Mouse (Mus musculus) heart, embryonic 11.5 days (tissue): Measurements from ENCODE around the gene Grb10. TPM values are rescaled to one million over a fixed set of nuclear protein-coding genes. Genes with fewer than 3 reads are reported as not detected.

Experiments
- ATAC-seq: fragments of 200-750 bp; cut with Nextera tagmentation; replicated peaks from 2 replicates; pipeline ENCODE4 v1.8.0; 2017; ENCODE audit warnings: moderate library complexity; ENCODE audit not compliant: insufficient number of reproducible peaks, low FRiP score, low TSS enrichment
- H3K27ac ChIP-seq: fragments of 300-500 bp; sonication (generic); 2 replicates; pipeline ENCODE4 v1.5.1; 2014; ENCODE audit warnings: mild to moderate bottlenecking, low read depth, low read length
- H3K27me3 ChIP-seq: fragments of 300-500 bp; sonication (generic); 2 replicates; pipeline ENCODE4 v1.6.1; 2014; ENCODE audit warnings: mild to moderate bottlenecking, low read length, mixed read lengths; ENCODE audit not compliant: control insufficient read depth, insufficient read depth
- H3K36me3 ChIP-seq: fragments of 300-500 bp; sonication (generic); 2 replicates; pipeline ENCODE4 v1.6.1; 2014; ENCODE audit warnings: mild to moderate bottlenecking, low read length, moderate library complexity, mixed read lengths; ENCODE audit not compliant: control insufficient read depth, insufficient read depth
- H3K4me1 ChIP-seq: fragments of 300-500 bp; sonication (generic); 2 replicates; pipeline ENCODE4 v1.6.1; 2014; ENCODE audit warnings: low read length; ENCODE audit not compliant: control insufficient read depth, insufficient read depth
- H3K4me2 ChIP-seq: fragments of 300-500 bp; sonication (generic); 2 replicates; pipeline ENCODE4 v1.6.1; 2014; ENCODE audit warnings: mild to moderate bottlenecking, moderate library complexity
- H3K4me3 ChIP-seq: fragments of 300-500 bp; sonication (generic); 2 replicates; pipeline ENCODE4 v1.5.1; 2014; ENCODE audit warnings: low read depth, low read length
- H3K9ac ChIP-seq: fragments of 300-500 bp; sonication (generic); 2 replicates; pipeline ENCODE4 v1.6.1; 2014; ENCODE audit warnings: mild to moderate bottlenecking, low read depth, low read length, moderate library complexity
- H3K9me3 ChIP-seq: fragments of 300-500 bp; sonication (generic); replicated peaks from 2 replicates; pipeline ENCODE4 v1.6.1; 2016; ENCODE audit warnings: low read length; ENCODE audit not compliant: control insufficient read depth
- WGBS: fragments of 180-500 bp; shearing (Covaris S2); extraction: QIAGEN DNeasy Blood & Tissue Kit; methylation state at CpG from one replicate; pipeline ENCODE4 v1.1.7; 2014; ENCODE audit not compliant: insufficient replicate concordance; 5-methylcytosine and 5-hydroxymethylcytosine counted together
- polyA plus RNA-seq: library from polyadenylated mRNA; unstranded; fragments of >200 nt; fragmentation: Nextera tagmentation; extraction: Ambion mirVana; gene quantifications from 2 replicates; pipeline ENCODE4 v1.2.1, GENCODE M21; 2014

Gene Grb10
- polyA plus RNA-seq, 1 experiment from 2014 or later = 402 TPM

GRCm38 (mm10) chr11:11943240-11944081 is 95.0 kb downstream of the Grb10 start:
- ATAC-seq = no peak
- H3K27ac ChIP-seq = no peak overlapping the region
- H3K4me2 ChIP-seq = no peak overlapping the region
- peaks cover 23% of the 10 kb centered on the region for H3K4me1 ChIP-seq
- no peak overlapping the region for H3K4me3 ChIP-seq
- H3K36me3 ChIP-seq = peaks cover 25% of the 10 kb centered on the region
- no peaks in the 10 kb centered on the region for H3K9me3 ChIP-seq
- H3K27me3 ChIP-seq = no peaks in the 10 kb centered on the region
- WGBS = 85% methylated on average over 13 of the region's 13 CpGs
- H3K9ac ChIP-seq = no peak overlapping the region

GRCm38 (mm10) chr11:11942320-11943217 is 95.9 kb downstream of the Grb10 start:
- no peaks in the 10 kb centered on the region for H3K9me3 ChIP-seq
- H3K36me3 ChIP-seq = peaks cover 33% of the 10 kb centered on the region
- H3K4me2 ChIP-seq = no peak overlapping the region
- 61% methylated on average over 6 of the region's 6 CpGs for WGBS
- peaks cover 23% of the 10 kb centered on the region for H3K4me1 ChIP-seq
- H3K27ac ChIP-seq = peak overlapping the region; percentile 47
- ATAC-seq = no peak
- H3K27me3 ChIP-seq = no peaks in the 10 kb centered on the region
- H3K4me3 ChIP-seq = no peak overlapping the region
- no peak overlapping the region for H3K9ac ChIP-seq

GRCm38 (mm10) chr11:11940833-11941681 is 97.4 kb downstream of the Grb10 start:
- H3K4me1 ChIP-seq = peaks cover 26% of the 10 kb centered on the region
- no peak for ATAC-seq
- peak overlapping the region; percentile 12; the same call in 1 of the 2 replicates for H3K27ac ChIP-seq
- H3K4me3 ChIP-seq = no peak overlapping the region
- H3K4me2 ChIP-seq = no peak overlapping the region
- 78% methylated on average over 5 of the region's 5 CpGs for WGBS
- no peaks in the 10 kb centered on the region for H3K9me3 ChIP-seq
- H3K27me3 ChIP-seq = no peaks in the 10 kb centered on the region
- H3K9ac ChIP-seq = no peak overlapping the region
- peaks cover 36% of the 10 kb centered on the region for H3K36me3 ChIP-seq

GRCm38 (mm10) chr11:11939611-11940010 is 98.9 kb downstream of the Grb10 start:
- WGBS = 37% methylated on average over 3 of the region's 3 CpGs
- peak; percentile 62 for ATAC-seq
- no peak overlapping the region for H3K4me3 ChIP-seq

GRCm38 (mm10) chr11:11938591-11938990 is 99.9 kb downstream of the Grb10 start:
- Histone ChIP-seq H3K4me1 (peaks cover 23% of the 10 kb centered on the region), H3K4me3 (no peak overlapping the region), H3K36me3 (peaks cover 42% of the 10 kb centered on the region), H3K4me2 (no peak overlapping the region), H3K27me3 (no peaks in the 10 kb centered on the region), H3K9ac (no peak overlapping the region), H3K9me3 (no peaks in the 10 kb centered on the region), H3K27ac (peak overlapping the region; percentile 31; the same call in 1 of the 2 replicates)
- WGBS = 82% methylated on average over 1 of the region's 1 CpGs
- ATAC-seq = no peak

More at GRCm38 (mm10) chr11:11939611-11940010, 98.9 kb downstream of the Grb10 start:
- no peaks in the 10 kb centered on the region for H3K9me3 ChIP-seq
- peaks cover 44% of the 10 kb centered on the region for H3K36me3 ChIP-seq
- no peaks in the 10 kb centered on the region for H3K27me3 ChIP-seq
- H3K4me1 ChIP-seq = peaks cover 23% of the 10 kb centered on the region
- H3K27ac ChIP-seq = peak overlapping the region; percentile 51; the same call in 1 of the 2 replicates
- H3K4me2 ChIP-seq = no peak overlapping the region
- H3K9ac ChIP-seq = no peak overlapping the region

GRCm38 (mm10) chr11:11937340-11938030 is 101.0 kb downstream of the Grb10 start:
- Histone ChIP-seq H3K27ac (no peak overlapping the region; the same call in 1 of the 2 replicates), H3K27me3 (no peaks in the 10 kb centered on the region), H3K4me3 (no peak overlapping the region), H3K36me3 (peaks cover 46% of the 10 kb centered on the region), H3K9me3 (no peaks in the 10 kb centered on the region), H3K4me1 (peaks cover 20% of the 10 kb centered on the region), H3K9ac (no peak overlapping the region), H3K4me2 (no peak overlapping the region)
- ATAC-seq = no peak
- 77% methylated on average over 10 of the region's 10 CpGs for WGBS

- H3K27ac ChIP-seq = 0 out of 2 replicates have a peak overlapping the region, but pooled peaks have one; percentile 15
- H3K4me2 ChIP-seq = no peak overlapping the region
- H3K36me3 ChIP-seq = peaks cover 40% of the 10 kb centered on the region
- ATAC-seq = no peak
- 0 out of 2 replicates have a peak overlapping the region, but pooled peaks have one; percentile 16 for H3K9ac ChIP-seq
- WGBS = 71% methylated on average over 8 of the region's 8 CpGs
- no peak overlapping the region for H3K4me3 ChIP-seq
- H3K27me3 ChIP-seq = no peaks in the 10 kb centered on the region
- peaks cover 24% of the 10 kb centered on the region for H3K4me1 ChIP-seq
- H3K9me3 ChIP-seq = no peaks in the 10 kb centered on the region
Measured at GRCm38 (mm10) chr11:11934808-11935207, 103.7 kb downstream of the Grb10 start.
